ENCODE assay signal across 8 mouse cellular contexts in genomic region chr5:24328813-24329211, GRCm38 (mm10). TPM values are rescaled to one million over a fixed set of nuclear protein-coding genes. Genes with fewer than 3 reads are reported as not detected.
DNase-seq lines count a peak whose midpoint lies in the region; ATAC-seq and TF ChIP-seq lines count a peak whose summit lies in the region.

No protein-coding gene starts in this region.

- no peak for TF ChIP-seq POLR2A in lung, adult 2 months (IDR thresholded peaks at IDR 0.05; ENCODE audit: borderline replicate concordance, extremely low read depth, low read depth, low read length)

- peak overlapping the region; percentile 64 for H3K4me2 ChIP-seq in heart, embryonic 11.5 days
- peak overlapping the region; percentile 66 for H3K4me2 ChIP-seq in hindbrain, embryonic 12.5 days (replicated peaks)
- peak overlapping the region; percentile 52 for H3K4me2 ChIP-seq in midbrain, embryonic 14.5 days (ENCODE audit: low read length)

- H3K36me3 ChIP-seq in heart, embryonic 11.5 days (ENCODE audit: control insufficient read depth, insufficient read depth, low read length), result peaks cover 15% of the 10 kb centered on the region
- peaks cover 35% of the 10 kb centered on the region for H3K36me3 ChIP-seq in hindbrain, embryonic 12.5 days
- peaks cover 54% of the 10 kb centered on the region for H3K36me3 ChIP-seq in midbrain, embryonic 14.5 days (ENCODE audit: control insufficient read depth, insufficient read depth, low read length)

- DNase-seq in heart, postnatal 14 days, result no peak
- DNase-seq in cerebellum, postnatal 14 days, result peak; percentile 77 to 80
- DNase-seq in midbrain, embryonic 14.5 days, result no peak
- no peak for DNase-seq in layer of hippocampus, adult 11-12 months (ENCODE audit: low spot score)
- DNase-seq in thymus, postnatal 0 days (ENCODE audit: low spot score), result no peak
- no peak for DNase-seq in lung, adult 2 months

- peak; percentile 1; the same call in 1 of the 2 replicates for ATAC-seq in heart, embryonic 11.5 days (replicated peaks; ENCODE audit: insufficient number of reproducible peaks, low FRiP score, low TSS enrichment)
- ATAC-seq in hindbrain, embryonic 12.5 days (ENCODE audit: low FRiP score), result no peak; the same call in 1 of the 2 replicates
- ATAC-seq in midbrain, embryonic 14.5 days (ENCODE audit: low FRiP score, low TSS enrichment), result no peak

- peak overlapping the region; percentile 60 for H3K9ac ChIP-seq in heart, embryonic 11.5 days (ENCODE audit: low read depth, low read length)
- peak overlapping the region; percentile 65 for H3K9ac ChIP-seq in hindbrain, embryonic 12.5 days
- H3K9ac ChIP-seq in midbrain, embryonic 14.5 days (replicated peaks; ENCODE audit: low read length), result peak overlapping the region; percentile 44

- intact Hi-C loops in heart, postnatal 14 days (cut with DNase I), result no loop called here

- H3K27me3 ChIP-seq in heart, embryonic 11.5 days (ENCODE audit: control insufficient read depth, insufficient read depth, low read length), result peaks cover 8% of the 10 kb centered on the region; the same call in 1 of the 2 replicates
- peaks cover 18% of the 10 kb centered on the region; the same call in 1 of the 2 replicates for H3K27me3 ChIP-seq in hindbrain, embryonic 12.5 days
- no peaks in the 10 kb centered on the region for H3K27me3 ChIP-seq in midbrain, embryonic 14.5 days (ENCODE audit: control insufficient read depth, insufficient read depth, low read length)

- peak overlapping the region; percentile 25 for H3K4me3 ChIP-seq in heart, embryonic 11.5 days (ENCODE audit: low read depth, low read length)
- peak overlapping the region; percentile 25 for H3K4me3 ChIP-seq in hindbrain, embryonic 12.5 days
- H3K4me3 ChIP-seq in midbrain, embryonic 14.5 days (replicated peaks; ENCODE audit: low read depth, low read length), result no peak overlapping the region
- H3K4me3 ChIP-seq in lung, adult 2 months (replicated peaks; ENCODE audit: extremely low read depth, low read depth, low read length), result no peak overlapping the region

- 66% methylated on average over 6 of the region's 6 CpGs for WGBS in heart, embryonic 11.5 days (ENCODE audit: insufficient replicate concordance)
- 72% methylated on average over 6 of the region's 6 CpGs for WGBS in hindbrain, embryonic 12.5 days
- 66% methylated on average over 6 of the region's 6 CpGs for WGBS in midbrain, embryonic 14.5 days
- WGBS in lung, adult 2 months, result 66% methylated on average over 6 of the region's 6 CpGs

- no peaks in the 10 kb centered on the region for H3K9me3 ChIP-seq in heart, embryonic 11.5 days (replicated peaks; ENCODE audit: control insufficient read depth, low read length)
- no peaks in the 10 kb centered on the region for H3K9me3 ChIP-seq in hindbrain, embryonic 12.5 days (replicated peaks)
- H3K9me3 ChIP-seq in midbrain, embryonic 14.5 days (ENCODE audit: control insufficient read depth, low read length), result no peaks in the 10 kb centered on the region

- peaks cover 50% of the 10 kb centered on the region for H3K4me1 ChIP-seq in heart, embryonic 11.5 days (ENCODE audit: control insufficient read depth, insufficient read depth, low read length)
- peaks cover 26% of the 10 kb centered on the region for H3K4me1 ChIP-seq in hindbrain, embryonic 12.5 days
- H3K4me1 ChIP-seq in midbrain, embryonic 14.5 days (ENCODE audit: control insufficient read depth, insufficient read depth, low read length), result peaks cover 22% of the 10 kb centered on the region
- H3K4me1 ChIP-seq in lung, adult 2 months (ENCODE audit: control insufficient read depth, insufficient read depth, low read length), result peaks cover 10% of the 10 kb centered on the region

- no peak for TF ChIP-seq CTCF in lung, adult 2 months (IDR thresholded peaks at IDR 0.05; ENCODE audit: insufficient read depth, low read length)

- peak overlapping the region; percentile 88 for H3K27ac ChIP-seq in heart, embryonic 11.5 days (ENCODE audit: low read depth, low read length)
- peak overlapping the region; percentile 90 for H3K27ac ChIP-seq in hindbrain, embryonic 12.5 days
- peak overlapping the region; percentile 75 for H3K27ac ChIP-seq in midbrain, embryonic 14.5 days (replicated peaks; ENCODE audit: low read depth, low read length)

RNA-seq across cellular contexts. Expression of gene Kcnh2, which starts 22.6 kb away (rescaled TPM):
- 19.4 and 20.8 TPM in 2 replicates for polyA plus RNA-seq in heart, embryonic 11.5 days (2014; fragmentation: Nextera tagmentation; extraction: Ambion mirVana)
- total RNA-seq in heart, postnatal 14 days (2021), result 10 to 100 TPM; 75.5 to 85.8 TPM
- 14.6 and 17.4 TPM in 2 replicates for polyA plus RNA-seq in hindbrain, embryonic 12.5 days (2016; fragmentation: Nextera tagmentation; extraction: Ambion mirVana)
- 10.2 and 13.1 TPM in 2 replicates for polyA plus RNA-seq in midbrain, embryonic 14.5 days (2014; fragmentation: Nextera tagmentation; extraction: Ambion mirVana)
- polyA plus RNA-seq in thymus, postnatal 0 days (2015; fragmentation: Nextera tagmentation; extraction: Ambion mirVana), result 5.3 and 7.2 TPM in 2 replicates
- polyA plus RNA-seq in lung, adult 2 months (2012; rRNA removed), result 29.5 and 37.1 TPM in 2 replicates

RNA-seq across cellular contexts. Expression of gene Nos3, which starts 35.8 kb away (rescaled TPM):
- 21.5 and 30.4 TPM in 2 replicates for polyA plus RNA-seq in heart, embryonic 11.5 days (2014; fragmentation: Nextera tagmentation; extraction: Ambion mirVana)
- 10 to 100 TPM; 34.5 to 35.6 TPM for total RNA-seq in heart, postnatal 14 days (2021)
- polyA plus RNA-seq in hindbrain, embryonic 12.5 days (2016; fragmentation: Nextera tagmentation; extraction: Ambion mirVana), result 8.8 and 9.0 TPM in 2 replicates
- 5.1 and 7.0 TPM in 2 replicates for polyA plus RNA-seq in midbrain, embryonic 14.5 days (2014; fragmentation: Nextera tagmentation; extraction: Ambion mirVana)
- polyA plus RNA-seq in thymus, postnatal 0 days (2015; fragmentation: Nextera tagmentation; extraction: Ambion mirVana), result 1.5 and 1.7 TPM in 2 replicates
- 21.0 and 28.2 TPM in 2 replicates for polyA plus RNA-seq in lung, adult 2 months (2012; rRNA removed)

Comparison
In these comparisons a context has a peak if more than half of its experiments do, and no peak if none do; other contexts are left out.
1. H3K4me3 ChIP-seq: peak in heart, embryonic 11.5 days (single experiment) and hindbrain, embryonic 12.5 days (single experiment); none in midbrain, embryonic 14.5 days (single experiment) and lung, adult 2 months (single experiment).
2. DNase-seq: peak in cerebellum, postnatal 14 days (2 of 2); none in heart, postnatal 14 days (0 of 2), midbrain, embryonic 14.5 days (single experiment), layer of hippocampus, adult 11-12 months (single experiment), thymus, postnatal 0 days (single experiment) and lung, adult 2 months (single experiment).
3. Peak in every context shown above with its lines, with median percentiles within 50 percentile points of each other: H3K27ac ChIP-seq, H3K4me2 ChIP-seq and H3K9ac ChIP-seq.